Mouse (Mus musculus): ENCODE data around the gene Lama5.

DNA sequence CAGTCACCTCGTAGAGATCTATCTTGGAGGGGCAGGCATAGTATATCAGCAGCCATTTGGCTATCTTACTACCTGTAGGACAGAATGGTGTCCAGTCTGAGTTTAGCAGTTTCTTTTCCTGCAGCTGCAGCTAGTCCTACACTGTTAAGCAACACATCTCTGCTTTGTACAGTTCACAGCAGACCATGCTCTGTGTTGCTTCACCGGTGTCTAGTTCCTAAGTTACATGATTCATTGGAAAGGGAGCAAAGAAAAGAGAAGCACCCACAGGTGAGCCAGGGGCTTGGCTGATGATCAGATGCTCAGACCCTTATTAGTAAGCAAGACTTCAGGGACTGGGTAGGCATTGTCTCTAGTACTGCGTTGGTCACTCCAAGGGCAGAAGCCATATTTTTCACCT lies 91.7 kb downstream of the Lama5 start:
- no peak for TF ChIP-seq POLR2A (IDR thresholded peaks at IDR 0.05; ENCODE audit: control insufficient read depth, low read depth, low read length)
- no peak for TF ChIP-seq CTCF (IDR thresholded peaks at IDR 0.05; ENCODE audit: control insufficient read depth, insufficient read depth, insufficient replicate concordance, low read depth, low read length)
